Mouse (Mus musculus): ENCODE measurements at regions not wholly inside any gene's neighbourhood (a gene's known extent, or its start where the extent isn't known, plus 50 kb on each side); places are given as distances from the start of the nearest gene placed in this dataset.

DNA sequence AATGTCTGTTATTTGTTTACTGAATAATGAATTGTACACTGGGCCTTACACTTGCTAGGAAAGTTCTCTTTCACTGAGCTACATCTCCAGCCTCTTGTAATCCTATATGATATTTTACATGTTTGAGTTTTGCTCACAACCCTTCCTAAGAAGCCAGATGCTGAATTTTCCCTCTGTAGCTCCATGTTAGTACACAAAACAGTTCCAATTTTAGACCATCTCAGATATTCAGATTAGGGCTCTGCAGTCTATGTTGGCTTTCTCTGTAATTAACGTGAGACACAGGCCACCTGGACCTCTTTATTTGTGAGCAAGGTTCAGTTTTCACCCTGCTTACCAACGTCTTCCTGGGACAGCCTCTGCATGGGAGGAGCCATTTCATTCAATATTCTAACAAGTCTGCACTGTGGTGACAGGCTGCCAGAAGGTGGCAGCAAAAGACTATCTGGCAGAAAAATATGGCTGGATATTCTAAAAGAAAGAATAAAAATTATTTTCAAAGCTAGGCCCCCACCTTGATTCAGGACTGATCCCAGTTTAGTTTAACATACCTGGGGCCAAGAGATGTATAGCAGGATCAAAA, 72.1 kb upstream of the Cypt1 start:
- TF ChIP-seq ZNF384 (IDR thresholded peaks at IDR 0.05; ENCODE audit: low read depth, low read length) (no peak), MAFK (IDR thresholded peaks at IDR 0.05; ENCODE audit: insufficient read depth, low read depth, low read length) (no peak), ZC3H11A (IDR thresholded peaks at IDR 0.05; ENCODE audit: borderline replicate concordance, low read depth, low read length) (0 out of 2 replicates have a peak, but pooled peaks have one; percentile 33), HCFC1 (IDR thresholded peaks at IDR 0.05; ENCODE audit: borderline replicate concordance, insufficient read depth, low read length) (no peak), CHD2 (IDR thresholded peaks at IDR 0.05; ENCODE audit: low read depth, low read length) (no peak)
